Mouse (Mus musculus): ENCODE results near the gene Sorcs2. TPM values are rescaled to one million over a fixed set of nuclear protein-coding genes. Genes with fewer than 3 reads are reported as not detected.

Gene Sorcs2
- polyA plus RNA-seq, 1 experiment from 2014 or later, result 11.7 TPM

- Histone ChIP-seq H3K27ac (no peak overlapping the region), H3K36me3 (0 out of 2 replicates have a peak, but pooled peaks cover 4% of the 10 kb centered on the region), H3K9ac (no peak overlapping the region), H3K27me3 (no peaks in the 10 kb centered on the region), H3K4me3 (no peak overlapping the region), H3K4me2 (no peak overlapping the region), H3K9me3 (no peaks in the 10 kb centered on the region), H3K4me1 (replicated peaks) (peaks cover 28% of the 10 kb centered on the region)
- WGBS, result 87% methylated on average over 4 of the region's 4 CpGs
- ATAC-seq (ENCODE audit: low FRiP score), result no peak
These were observed 388.5 kb downstream of the Sorcs2 start for GRCm38 (mm10) chr5:36009405-36009804.

- Histone ChIP-seq H3K4me1 (replicated peaks) (peaks cover 28% of the 10 kb centered on the region), H3K4me2 (no peak overlapping the region), H3K27ac (no peak overlapping the region; the same call in 1 of the 2 replicates), H3K27me3 (no peaks in the 10 kb centered on the region), H3K9me3 (no peaks in the 10 kb centered on the region), H3K4me3 (no peak overlapping the region), H3K36me3 (peaks cover 12% of the 10 kb centered on the region), H3K9ac (no peak overlapping the region)
- WGBS, result 59% methylated on average over 10 of the region's 10 CpGs
- ATAC-seq (ENCODE audit: low FRiP score), result peak; percentile 59
These were observed 390.3 kb downstream of the Sorcs2 start for GRCm38 (mm10) chr5:36007649-36008048.

GRCm38 (mm10) chr5:36006586-36006985 lies 391.4 kb downstream of the Sorcs2 start:
- Histone ChIP-seq H3K4me2 (no peak overlapping the region), H3K27ac (no peak overlapping the region), H3K36me3 (peaks cover 22% of the 10 kb centered on the region), H3K9ac (no peak overlapping the region), H3K27me3 (no peaks in the 10 kb centered on the region), H3K4me1 (replicated peaks) (peaks cover 28% of the 10 kb centered on the region), H3K9me3 (no peaks in the 10 kb centered on the region), H3K4me3 (no peak overlapping the region)
- 88% methylated on average over 5 of the region's 5 CpGs for WGBS
- ATAC-seq (ENCODE audit: low FRiP score), result no peak

- 86% methylated on average over 8 of the region's 8 CpGs for WGBS
- Histone ChIP-seq H3K4me3 (no peak overlapping the region), H3K36me3 (peaks cover 26% of the 10 kb centered on the region)
These were observed 391.8 kb downstream of the Sorcs2 start for GRCm38 (mm10) chr5:36006106-36006505.

DNA sequence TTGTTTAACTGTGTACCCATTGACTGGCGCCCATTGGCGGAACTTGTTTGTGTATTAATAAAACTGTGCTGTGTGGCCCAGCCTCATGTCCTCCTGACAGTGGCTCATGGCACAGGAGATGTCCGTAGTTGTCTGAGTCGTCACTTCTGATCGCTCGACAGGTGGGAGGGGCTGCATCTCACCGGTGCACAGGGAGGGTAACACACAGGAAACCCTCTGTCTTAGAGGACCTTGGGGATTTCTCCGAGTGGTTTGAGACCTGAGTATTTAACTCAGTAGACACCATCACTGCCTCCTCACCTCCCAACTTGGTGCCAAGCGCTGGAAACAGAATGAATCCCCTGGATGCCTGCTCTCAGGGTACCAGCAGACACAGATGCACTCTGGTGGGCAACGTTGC lies 394.1 kb downstream of the Sorcs2 start:
- no peak overlapping the region for H3K9ac ChIP-seq
- no peak for ATAC-seq (ENCODE audit: low FRiP score)
- WGBS, result 86% methylated on average over 10 of the region's 10 CpGs
- no peak overlapping the region for H3K27ac ChIP-seq
- peaks cover 28% of the 10 kb centered on the region for H3K4me1 ChIP-seq (replicated peaks)
- peaks cover 49% of the 10 kb centered on the region for H3K36me3 ChIP-seq
- no peak overlapping the region for H3K4me3 ChIP-seq
- H3K4me2 ChIP-seq, result no peak overlapping the region
- H3K9me3 ChIP-seq, result no peaks in the 10 kb centered on the region
- H3K27me3 ChIP-seq, result no peaks in the 10 kb centered on the region

More at GRCm38 (mm10) chr5:36006106-36006505, 391.8 kb downstream of the Sorcs2 start:
- no peaks in the 10 kb centered on the region for H3K27me3 ChIP-seq
- no peak overlapping the region for H3K27ac ChIP-seq
- H3K9me3 ChIP-seq, result no peaks in the 10 kb centered on the region
- no peak overlapping the region for H3K4me2 ChIP-seq
- peaks cover 28% of the 10 kb centered on the region for H3K4me1 ChIP-seq (replicated peaks)
- no peak overlapping the region for H3K9ac ChIP-seq
- no peak for ATAC-seq (ENCODE audit: low FRiP score)

DNA sequence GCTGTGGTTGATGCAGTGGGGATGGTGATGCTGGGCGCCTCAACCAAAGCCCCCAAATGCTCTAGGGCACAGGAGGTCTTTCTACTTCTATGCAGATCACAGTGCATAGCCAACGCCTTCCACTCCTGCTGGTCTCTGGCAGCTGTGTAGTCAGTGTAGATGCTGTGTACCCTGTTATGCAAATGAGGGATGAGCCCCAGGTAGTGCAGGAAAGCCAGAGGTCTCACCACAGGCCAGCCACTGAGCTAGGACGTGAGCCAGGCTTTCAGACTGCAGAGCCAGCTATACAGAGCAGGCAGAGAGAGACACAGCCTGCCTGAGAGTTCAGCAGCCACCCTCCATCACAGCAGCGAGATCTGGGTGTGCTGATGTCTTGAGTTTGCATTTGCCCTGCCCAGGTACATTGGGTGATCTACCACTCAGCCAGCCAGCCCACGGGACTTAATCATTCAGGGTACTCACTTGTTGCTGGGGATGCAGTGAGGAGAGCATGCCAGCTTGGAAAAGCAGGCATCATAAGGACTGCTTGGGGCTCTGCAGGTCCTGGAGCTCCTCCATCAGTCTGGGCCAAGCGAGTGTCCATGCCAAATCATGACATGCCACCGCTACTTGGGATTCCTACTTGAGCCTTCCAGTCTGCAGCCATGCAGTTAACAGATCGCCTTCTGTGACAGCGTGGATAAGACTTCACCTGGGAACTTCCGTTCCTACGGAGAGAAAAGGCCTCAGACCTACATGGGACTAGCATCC lies 407.8 kb downstream of the Sorcs2 start:
- 0 out of 2 replicates have a peak, but pooled peaks have one; percentile 22 for ATAC-seq (ENCODE audit: low FRiP score)
- Histone ChIP-seq H3K4me2 (no peak overlapping the region), H3K4me1 (replicated peaks) (no peaks in the 10 kb centered on the region), H3K4me3 (no peak overlapping the region), H3K36me3 (peaks cover 94% of the 10 kb centered on the region), H3K9ac (no peak overlapping the region), H3K9me3 (no peaks in the 10 kb centered on the region), H3K27me3 (no peaks in the 10 kb centered on the region), H3K27ac (no peak overlapping the region)
- 78% methylated on average over 11 of the region's 11 CpGs for WGBS

DNA sequence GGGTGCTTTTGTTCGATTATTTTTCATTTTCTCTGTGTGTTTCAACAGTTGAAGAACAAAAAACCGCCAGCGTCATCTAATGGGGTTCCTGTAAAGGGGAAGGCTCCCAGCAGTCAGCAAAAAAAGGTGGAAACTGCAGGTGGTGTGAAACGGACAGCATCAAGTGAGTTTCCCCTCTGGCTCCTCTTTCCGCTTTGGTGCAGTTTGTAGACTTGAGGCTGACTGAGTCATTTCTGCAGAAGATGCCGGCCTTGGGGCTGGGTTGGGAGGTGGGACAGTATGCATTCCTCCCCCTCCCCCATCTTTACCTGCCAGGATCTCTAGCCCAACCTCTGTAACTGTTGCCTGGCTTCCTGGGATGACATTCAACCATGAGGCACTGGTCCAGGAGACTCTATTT lies 408.4 kb downstream of the Sorcs2 start:
- Histone ChIP-seq H3K9ac (no peak overlapping the region), H3K4me2 (no peak overlapping the region), H3K4me3 (no peak overlapping the region), H3K27ac (no peak overlapping the region), H3K4me1 (replicated peaks) (no peaks in the 10 kb centered on the region), H3K36me3 (peaks cover 96% of the 10 kb centered on the region), H3K27me3 (no peaks in the 10 kb centered on the region), H3K9me3 (no peaks in the 10 kb centered on the region)
- WGBS, result 72% methylated on average over 6 of the region's 6 CpGs
- no peak for ATAC-seq (ENCODE audit: low FRiP score)

- H3K27ac ChIP-seq, result no peak overlapping the region
- H3K9me3 ChIP-seq, result no peaks in the 10 kb centered on the region
- H3K27me3 ChIP-seq, result no peaks in the 10 kb centered on the region
- H3K36me3 ChIP-seq, result peaks cover 96% of the 10 kb centered on the region
- no peak overlapping the region for H3K4me3 ChIP-seq
- H3K9ac ChIP-seq, result no peak overlapping the region
- no peaks in the 10 kb centered on the region for H3K4me1 ChIP-seq (replicated peaks)
- ATAC-seq (ENCODE audit: low FRiP score), result no peak
- no peak overlapping the region for H3K4me2 ChIP-seq
- WGBS, result 89% methylated on average over 8 of the region's 8 CpGs
These were observed 409.9 kb downstream of the Sorcs2 start for GRCm38 (mm10) chr5:35988085-35988484.

DNA sequence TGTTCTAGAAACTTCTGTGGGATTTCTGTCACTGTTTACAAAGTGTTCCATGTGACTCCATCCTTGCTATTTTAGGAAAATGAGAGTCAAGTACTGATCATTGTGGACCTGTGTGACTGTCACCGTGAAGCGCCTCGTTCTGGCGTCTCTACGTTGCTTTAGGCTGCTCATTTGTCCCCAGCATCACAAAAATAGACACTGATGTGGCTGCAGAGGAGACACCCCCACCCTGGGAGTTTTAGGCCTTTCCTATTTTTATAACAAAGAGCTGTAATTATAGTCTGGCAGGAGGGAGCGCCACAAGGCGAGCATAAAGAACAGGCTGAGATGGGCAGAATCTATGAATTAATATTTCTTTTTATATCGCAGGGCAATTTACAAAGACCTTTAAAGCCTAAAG lies 412.3 kb downstream of the Sorcs2 start:
- H3K36me3 ChIP-seq, result peaks cover 93% of the 10 kb centered on the region
- H3K9me3 ChIP-seq, result no peaks in the 10 kb centered on the region
- 85% methylated on average over 8 of the region's 8 CpGs for WGBS
- no peak overlapping the region for H3K4me3 ChIP-seq
- H3K4me2 ChIP-seq, result no peak overlapping the region
- no peak overlapping the region for H3K9ac ChIP-seq
- no peak overlapping the region for H3K27ac ChIP-seq
- H3K4me1 ChIP-seq (replicated peaks), result no peaks in the 10 kb centered on the region
- H3K27me3 ChIP-seq, result no peaks in the 10 kb centered on the region
- ATAC-seq (ENCODE audit: low FRiP score), result no peak

DNA sequence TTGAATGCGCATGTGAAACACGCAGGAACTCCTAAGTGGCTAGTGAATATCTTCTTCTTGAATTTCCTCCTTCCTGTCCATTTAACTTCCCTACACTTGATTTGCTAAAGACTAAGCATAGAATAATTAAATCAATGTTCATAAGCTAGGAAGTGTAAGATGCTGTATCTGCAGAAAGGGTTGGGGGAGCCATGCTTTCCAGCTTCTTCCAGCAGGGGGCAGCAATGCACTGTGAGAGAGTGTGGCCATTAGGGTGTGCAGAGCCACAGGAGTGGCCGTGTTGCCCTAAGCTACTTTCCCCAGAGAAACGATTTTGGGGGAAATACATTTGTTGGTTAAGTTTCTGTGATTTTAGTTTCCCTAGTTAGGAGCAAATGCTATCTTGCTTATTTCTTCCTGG lies 416.0 kb downstream of the Sorcs2 start:
- Histone ChIP-seq H3K27ac (no peak overlapping the region), H3K27me3 (no peaks in the 10 kb centered on the region), H3K9me3 (no peaks in the 10 kb centered on the region), H3K4me2 (no peak overlapping the region), H3K4me3 (no peak overlapping the region), H3K36me3 (peaks cover 83% of the 10 kb centered on the region), H3K9ac (no peak overlapping the region), H3K4me1 (replicated peaks) (no peaks in the 10 kb centered on the region)
- no peak for ATAC-seq (ENCODE audit: low FRiP score)
- 44% methylated on average over 4 of the region's 4 CpGs for WGBS

DNA sequence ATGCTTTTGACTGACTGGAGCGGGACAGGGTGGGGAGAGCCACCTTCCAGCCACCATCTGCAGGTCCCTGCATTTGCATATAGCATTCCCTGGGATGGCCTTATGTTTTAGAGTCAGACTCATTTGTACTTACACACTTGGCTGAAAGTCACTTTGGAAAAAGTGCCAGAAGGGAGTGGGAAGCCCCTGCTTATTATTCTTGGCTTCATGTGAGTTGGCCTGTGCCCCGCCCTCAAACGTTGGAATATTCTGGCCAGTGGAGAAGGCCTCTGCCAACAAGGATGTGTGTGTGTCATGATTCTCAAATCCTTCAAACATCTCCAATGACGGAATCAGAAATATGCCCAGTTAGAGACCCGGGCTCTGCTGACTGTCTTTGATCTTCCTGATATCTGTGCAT lies 416.6 kb downstream of the Sorcs2 start:
- 81% methylated on average over 5 of the region's 5 CpGs for WGBS
- H3K4me3 ChIP-seq, result no peak overlapping the region
- no peak overlapping the region for H3K27ac ChIP-seq
- no peaks in the 10 kb centered on the region for H3K4me1 ChIP-seq (replicated peaks)
- H3K36me3 ChIP-seq, result peaks cover 83% of the 10 kb centered on the region
- no peaks in the 10 kb centered on the region for H3K27me3 ChIP-seq
- H3K9me3 ChIP-seq, result no peaks in the 10 kb centered on the region
- no peak for ATAC-seq (ENCODE audit: low FRiP score)
- H3K4me2 ChIP-seq, result no peak overlapping the region
- no peak overlapping the region for H3K9ac ChIP-seq

DNA sequence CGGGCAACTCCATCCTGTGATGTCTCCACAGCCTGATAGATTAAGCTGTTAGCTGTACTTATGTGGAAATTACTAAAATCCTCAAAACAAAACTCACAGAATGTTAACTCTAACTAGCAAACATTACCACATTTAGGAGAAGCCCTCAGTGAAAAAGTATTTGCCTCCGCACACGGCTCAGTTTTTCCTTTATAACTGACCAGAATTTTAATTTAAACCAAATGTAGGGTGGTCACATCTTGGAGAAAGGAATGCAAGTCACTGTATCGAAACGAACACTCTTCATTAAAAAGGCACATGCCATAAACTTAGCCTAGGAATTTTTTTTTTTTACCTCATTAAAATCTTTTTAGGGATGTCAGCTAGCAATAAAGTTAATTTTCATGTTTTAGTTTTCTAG lies 417.4 kb downstream of the Sorcs2 start:
- peaks cover 80% of the 10 kb centered on the region for H3K36me3 ChIP-seq
- ATAC-seq (ENCODE audit: low FRiP score), result no peak
- 89% methylated on average over 5 of the region's 5 CpGs for WGBS

DNA sequence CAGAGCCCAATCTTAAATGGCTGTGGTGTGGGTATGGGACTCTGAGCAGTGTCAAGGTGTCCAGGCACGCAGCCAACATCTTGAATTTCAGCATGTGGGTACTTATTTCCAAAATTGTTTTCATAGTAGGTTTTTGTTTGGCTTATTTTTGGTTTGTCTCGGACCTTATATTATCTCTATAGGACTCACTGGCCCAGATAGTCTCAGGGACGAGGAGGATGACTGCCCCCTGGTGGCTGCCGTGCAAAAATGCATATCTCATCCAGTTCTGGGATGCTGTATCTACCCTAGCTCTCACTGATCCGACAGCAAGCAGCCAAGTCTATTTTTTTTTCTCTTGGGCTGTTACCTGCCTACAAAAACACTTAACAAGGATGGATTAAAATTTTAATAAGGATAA lies 422.3 kb downstream of the Sorcs2 start:
- H3K27me3 ChIP-seq, result no peaks in the 10 kb centered on the region
- 18% methylated on average over 5 of the region's 5 CpGs for WGBS

More for the DNA sequence above, 417.4 kb downstream of the Sorcs2 start:
- Histone ChIP-seq H3K9ac (no peak overlapping the region), H3K4me2 (no peak overlapping the region), H3K9me3 (no peaks in the 10 kb centered on the region), H3K4me3 (no peak overlapping the region), H3K27ac (no peak overlapping the region), H3K27me3 (no peaks in the 10 kb centered on the region), H3K4me1 (replicated peaks) (no peaks in the 10 kb centered on the region)

More for the DNA sequence above, 422.3 kb downstream of the Sorcs2 start:
- H3K9me3 ChIP-seq, result no peaks in the 10 kb centered on the region
- no peak overlapping the region for H3K9ac ChIP-seq
- H3K4me2 ChIP-seq, result no peak overlapping the region
- 0 out of 2 replicates have a peak, but pooled peaks have one; percentile 76 for ATAC-seq (ENCODE audit: low FRiP score)
- H3K4me3 ChIP-seq, result no peak overlapping the region
- H3K27ac ChIP-seq, result peak overlapping the region; percentile 44; the same call in 1 of the 2 replicates
- peaks cover 75% of the 10 kb centered on the region for H3K36me3 ChIP-seq
- peaks cover 8% of the 10 kb centered on the region for H3K4me1 ChIP-seq (replicated peaks)

Measured in hindbrain, embryonic 13.5 days (tissue).